Mouse (Mus musculus): ENCODE measurements at regions not wholly inside any gene's neighbourhood (a gene's known extent, or its start where the extent isn't known, plus 50 kb on each side); places are given as distances from the start of the nearest gene placed in this dataset.

DNA sequence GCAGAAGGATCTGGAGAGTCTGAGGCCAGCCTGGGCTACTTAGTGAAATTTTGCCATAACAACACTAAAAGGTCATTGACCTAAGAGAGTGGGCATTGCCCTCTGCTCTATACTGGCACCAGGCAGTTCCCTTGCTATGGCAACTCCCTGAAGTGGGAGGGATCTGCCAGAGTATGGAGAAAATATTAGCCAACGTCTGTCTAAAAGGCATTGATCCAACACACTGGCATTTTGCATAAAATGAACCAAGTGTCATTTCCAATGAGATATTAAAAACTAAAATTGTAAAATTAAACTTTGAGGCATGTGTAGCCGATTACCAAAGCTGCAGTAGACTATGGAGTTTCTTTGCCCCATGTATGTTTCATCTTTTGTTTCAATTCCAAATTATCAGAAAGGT lies 57.6 kb upstream of the Mpp6 start:
- no peak overlapping the region for H3K27ac ChIP-seq (replicated peaks)

DNA sequence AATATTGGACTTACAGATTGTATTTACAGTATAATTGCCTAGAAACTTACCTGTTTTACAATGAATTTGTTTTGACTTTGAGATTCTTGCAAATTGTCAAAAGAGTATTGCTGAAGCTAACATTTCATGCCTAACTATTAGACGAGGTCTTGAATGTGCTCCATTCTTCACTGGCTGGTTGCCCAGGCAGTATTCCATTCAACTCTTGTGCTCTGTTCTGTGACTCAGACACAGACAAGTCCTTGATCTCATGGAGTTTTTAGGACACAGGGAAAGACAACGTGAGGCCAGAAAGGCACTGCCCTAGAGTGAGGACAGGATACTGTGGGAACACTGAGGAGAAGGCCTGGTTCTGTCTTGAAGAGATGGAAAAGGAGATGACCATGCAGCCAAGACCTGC lies 57.0 kb upstream of the Mpp6 start:
- ATAC-seq (ENCODE audit: low FRiP score, low TSS enrichment): no peak
- 41% methylated on average over 2 of the region's 2 CpGs for WGBS
- TF ChIP-seq EP300 (optimal IDR thresholded peaks at IDR 0.05): no peak
- no peak for TF ChIP-seq CTCF (IDR thresholded peaks at IDR 0.05; ENCODE audit: low read depth)
- Histone ChIP-seq H3K36me3 (ENCODE audit: control insufficient read depth, insufficient read depth, low read length) (no peaks in the 10 kb centered on the region), H3K27ac (replicated peaks) (no peak overlapping the region), H3K4me2 (replicated peaks; ENCODE audit: low read depth) (no peak overlapping the region), H3K4me1 (replicated peaks; ENCODE audit: control insufficient read depth, insufficient read depth) (no peaks in the 10 kb centered on the region), H3K4me3 (ENCODE audit: low read depth, low read length) (no peak overlapping the region), H3K27me3 (ENCODE audit: control insufficient read depth, insufficient read depth, low read length) (no peaks in the 10 kb centered on the region), H3K9ac (ENCODE audit: low read length) (no peak overlapping the region), H3K9me3 (ENCODE audit: control insufficient read depth, low read length) (no peaks in the 10 kb centered on the region)
- DNase-seq (ENCODE audit: low spot score): no peak

More for the DNA sequence above, 57.6 kb upstream of the Mpp6 start:
- TF ChIP-seq CTCF (IDR thresholded peaks at IDR 0.05; ENCODE audit: low read depth): no peak
- TF ChIP-seq EP300 (optimal IDR thresholded peaks at IDR 0.05): no peak
- H3K9me3 ChIP-seq (ENCODE audit: control insufficient read depth, low read length): no peaks in the 10 kb centered on the region
- no peak overlapping the region for H3K9ac ChIP-seq (ENCODE audit: low read length)
- ATAC-seq (ENCODE audit: low FRiP score, low TSS enrichment): no peak
- no peak overlapping the region for H3K4me2 ChIP-seq (replicated peaks; ENCODE audit: low read depth)
- H3K4me1 ChIP-seq (replicated peaks; ENCODE audit: control insufficient read depth, insufficient read depth): no peaks in the 10 kb centered on the region
- DNase-seq (ENCODE audit: low spot score): no peak
- no peak overlapping the region for H3K4me3 ChIP-seq (ENCODE audit: low read depth, low read length)
- H3K36me3 ChIP-seq (ENCODE audit: control insufficient read depth, insufficient read depth, low read length): no peaks in the 10 kb centered on the region
- H3K27me3 ChIP-seq (ENCODE audit: control insufficient read depth, insufficient read depth, low read length): no peaks in the 10 kb centered on the region
- 76% methylated on average over 2 of the region's 2 CpGs for WGBS

DNA sequence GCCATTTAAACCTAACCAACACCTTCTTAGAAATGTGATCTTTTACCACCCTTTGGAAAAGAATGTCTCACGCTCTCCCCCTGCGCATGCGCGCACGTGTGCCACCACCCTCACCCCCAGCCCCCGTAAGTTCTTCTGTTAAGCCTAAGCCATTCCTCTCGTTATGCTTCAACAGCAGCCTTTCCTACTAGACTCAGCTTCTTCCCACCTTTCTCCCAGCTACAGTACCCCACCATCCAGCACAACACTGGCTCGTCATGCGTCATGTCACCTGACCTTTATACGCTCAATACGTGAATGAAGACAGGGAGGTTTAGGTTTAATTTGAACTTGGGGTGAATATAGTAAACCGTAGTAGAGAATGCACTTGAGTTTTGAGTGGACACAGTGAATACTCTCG lies 55.8 kb upstream of the Mpp6 start:
- 86% methylated on average over 13 of the region's 13 CpGs for WGBS
- DNase-seq (ENCODE audit: low spot score): no peak
- no peak overlapping the region for H3K4me2 ChIP-seq (replicated peaks; ENCODE audit: low read depth)

DNA sequence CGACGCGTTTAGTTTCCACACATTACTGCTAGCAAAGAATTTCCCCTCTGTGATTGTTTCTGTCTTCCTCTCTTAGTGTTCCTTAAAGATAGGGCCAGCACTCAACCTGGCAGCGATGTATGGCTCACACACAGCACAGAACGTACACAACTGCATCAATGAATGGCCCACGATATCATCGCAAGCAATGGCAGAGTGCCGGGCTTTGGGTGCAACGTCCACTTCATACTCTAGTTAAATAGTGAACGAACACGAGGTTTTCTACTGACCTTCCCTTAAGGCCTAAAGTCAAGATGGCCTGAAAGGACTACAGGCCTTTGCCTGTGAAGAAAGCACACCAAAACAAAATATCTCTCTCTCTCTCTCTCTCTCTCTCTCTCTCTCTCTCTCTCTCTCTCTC lies 51.4 kb upstream of the Mpp6 start:
- no peak overlapping the region for H3K27ac ChIP-seq (replicated peaks)
- DNase-seq (ENCODE audit: low spot score) (no peak), ATAC-seq (ENCODE audit: low FRiP score, low TSS enrichment) (no peak)
- WGBS: 89% methylated on average over 11 of the region's 11 CpGs
- H3K36me3 ChIP-seq (ENCODE audit: control insufficient read depth, insufficient read depth, low read length): no peaks in the 10 kb centered on the region
- no peaks in the 10 kb centered on the region for H3K9me3 ChIP-seq (ENCODE audit: control insufficient read depth, low read length)
- no peak overlapping the region for H3K4me3 ChIP-seq (ENCODE audit: low read depth, low read length)
- H3K27me3 ChIP-seq (ENCODE audit: control insufficient read depth, insufficient read depth, low read length): no peaks in the 10 kb centered on the region
- no peak overlapping the region for H3K9ac ChIP-seq (ENCODE audit: low read length)
- TF ChIP-seq CTCF (IDR thresholded peaks at IDR 0.05; ENCODE audit: low read depth) (no peak), EP300 (optimal IDR thresholded peaks at IDR 0.05) (no peak)
- no peaks in the 10 kb centered on the region for H3K4me1 ChIP-seq (replicated peaks; ENCODE audit: control insufficient read depth, insufficient read depth)
- no peak overlapping the region for H3K4me2 ChIP-seq (replicated peaks; ENCODE audit: low read depth)

More for the DNA sequence above, 55.8 kb upstream of the Mpp6 start:
- ATAC-seq (ENCODE audit: low FRiP score, low TSS enrichment): no peak
- Histone ChIP-seq H3K4me3 (ENCODE audit: low read depth, low read length) (no peak overlapping the region), H3K9ac (ENCODE audit: low read length) (no peak overlapping the region), H3K36me3 (ENCODE audit: control insufficient read depth, insufficient read depth, low read length) (no peaks in the 10 kb centered on the region), H3K27ac (replicated peaks) (no peak overlapping the region), H3K9me3 (ENCODE audit: control insufficient read depth, low read length) (no peaks in the 10 kb centered on the region), H3K27me3 (ENCODE audit: control insufficient read depth, insufficient read depth, low read length) (no peaks in the 10 kb centered on the region), H3K4me1 (replicated peaks; ENCODE audit: control insufficient read depth, insufficient read depth) (no peaks in the 10 kb centered on the region)
- TF ChIP-seq EP300 (optimal IDR thresholded peaks at IDR 0.05) (no peak), CTCF (IDR thresholded peaks at IDR 0.05; ENCODE audit: low read depth) (no peak)

DNA sequence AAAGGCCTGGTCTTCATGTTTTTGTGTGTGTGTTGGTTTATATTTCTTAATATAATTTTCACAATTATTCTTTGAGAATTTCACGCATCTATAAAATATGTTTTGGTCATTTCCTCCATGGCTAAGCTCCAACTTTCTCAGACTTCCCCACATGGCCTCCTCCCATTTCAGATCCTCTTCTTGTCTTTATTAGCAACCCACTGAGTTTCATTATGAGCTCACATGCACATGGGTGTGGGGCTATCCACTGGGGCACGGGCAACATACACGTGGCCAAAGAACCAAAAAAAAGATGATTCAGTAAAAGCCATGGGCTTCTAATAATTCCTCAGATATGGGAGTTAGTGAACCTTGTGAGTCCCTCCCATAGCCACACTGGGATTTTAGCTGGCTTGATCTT lies 50.1 kb upstream of the Mpp6 start:
- no peak for DNase-seq (ENCODE audit: low spot score)

More for the DNA sequence above, 50.1 kb upstream of the Mpp6 start:
- Histone ChIP-seq H3K4me3 (ENCODE audit: low read depth, low read length) (no peak overlapping the region), H3K4me1 (replicated peaks; ENCODE audit: control insufficient read depth, insufficient read depth) (no peaks in the 10 kb centered on the region), H3K9me3 (ENCODE audit: control insufficient read depth, low read length) (no peaks in the 10 kb centered on the region), H3K9ac (ENCODE audit: low read length) (no peak overlapping the region), H3K36me3 (ENCODE audit: control insufficient read depth, insufficient read depth, low read length) (no peaks in the 10 kb centered on the region), H3K27me3 (ENCODE audit: control insufficient read depth, insufficient read depth, low read length) (no peaks in the 10 kb centered on the region), H3K4me2 (replicated peaks; ENCODE audit: low read depth) (no peak overlapping the region), H3K27ac (replicated peaks) (no peak overlapping the region)
- no peak for TF ChIP-seq CTCF (IDR thresholded peaks at IDR 0.05; ENCODE audit: low read depth)
- no peak for TF ChIP-seq EP300 (optimal IDR thresholded peaks at IDR 0.05)
- ATAC-seq (ENCODE audit: low FRiP score, low TSS enrichment): no peak
- WGBS: 92% methylated on average over 3 of the region's 3 CpGs
